Mouse (Mus musculus): ENCODE measurements around the gene Asb7. TPM values are rescaled to one million over a fixed set of nuclear protein-coding genes. Genes with fewer than 3 reads are reported as not detected.

Asb7 gene
- polyA plus RNA-seq, 1 experiment from 2014 or later: 6.0 TPM

- no peak for TF ChIP-seq CTCF (IDR thresholded peaks at IDR 0.05; ENCODE audit: low read depth)
- Histone ChIP-seq H3K36me3 (ENCODE audit: control insufficient read depth, insufficient read depth) (no peaks in the 10 kb centered on the region), H3K9ac (ENCODE audit: low read depth, low read length) (no peak overlapping the region), H3K4me2 (replicated peaks; ENCODE audit: low read depth) (no peak overlapping the region), H3K27me3 (replicated peaks; ENCODE audit: control insufficient read depth, insufficient read depth, low read length) (no peaks in the 10 kb centered on the region), H3K9me3 (ENCODE audit: control insufficient read depth) (no peaks in the 10 kb centered on the region), H3K4me1 (replicated peaks; ENCODE audit: control insufficient read depth, insufficient read depth, low read length) (peaks cover 5% of the 10 kb centered on the region; the same call in 1 of the 2 replicates), H3K27ac (ENCODE audit: low read depth, low read length) (no peak overlapping the region), H3K4me3 (ENCODE audit: low read depth, low read length) (no peak overlapping the region)
- peak; percentile 56 for ATAC-seq
These were observed 87.5 kb downstream of the Asb7 start for GRCm38 (mm10) chr7:66601846-66602245.

- peaks cover 5% of the 10 kb centered on the region; the same call in 1 of the 2 replicates for H3K4me1 ChIP-seq (replicated peaks; ENCODE audit: control insufficient read depth, insufficient read depth, low read length)
- H3K36me3 ChIP-seq (ENCODE audit: control insufficient read depth, insufficient read depth): no peaks in the 10 kb centered on the region
- no peaks in the 10 kb centered on the region for H3K27me3 ChIP-seq (replicated peaks; ENCODE audit: control insufficient read depth, insufficient read depth, low read length)
- no peak overlapping the region for H3K9ac ChIP-seq (ENCODE audit: low read depth, low read length)
- 22% methylated on average over 12 of the region's 12 CpGs for whole genome bisulfite sequencing
- peak overlapping the region; percentile 68 for H3K27ac ChIP-seq (ENCODE audit: low read depth, low read length)
- no peak for TF ChIP-seq CTCF (IDR thresholded peaks at IDR 0.05; ENCODE audit: low read depth)
- ATAC-seq: peak; percentile 81
- no peak overlapping the region for H3K4me2 ChIP-seq (replicated peaks; ENCODE audit: low read depth)
- H3K9me3 ChIP-seq (ENCODE audit: control insufficient read depth): no peaks in the 10 kb centered on the region
- H3K4me3 ChIP-seq (ENCODE audit: low read depth, low read length): no peak overlapping the region
These were observed 88.5 kb downstream of the Asb7 start for GRCm38 (mm10) chr7:66600622-66601610.

- peak overlapping the region; percentile 1; the same call in 1 of the 2 replicates for H3K27ac ChIP-seq (ENCODE audit: low read depth, low read length)
- no peaks in the 10 kb centered on the region for H3K36me3 ChIP-seq (ENCODE audit: control insufficient read depth, insufficient read depth)
- H3K4me1 ChIP-seq (replicated peaks; ENCODE audit: control insufficient read depth, insufficient read depth, low read length): peaks cover 5% of the 10 kb centered on the region; the same call in 1 of the 2 replicates
- H3K4me2 ChIP-seq (replicated peaks; ENCODE audit: low read depth): no peak overlapping the region
- H3K9ac ChIP-seq (ENCODE audit: low read depth, low read length): no peak overlapping the region
- ATAC-seq: no peak
- no peak overlapping the region for H3K4me3 ChIP-seq (ENCODE audit: low read depth, low read length)
- TF ChIP-seq CTCF (IDR thresholded peaks at IDR 0.05; ENCODE audit: low read depth): no peak
- WGBS: 56% methylated on average over 3 of the region's 3 CpGs
- no peaks in the 10 kb centered on the region for H3K27me3 ChIP-seq (replicated peaks; ENCODE audit: control insufficient read depth, insufficient read depth, low read length)
- no peaks in the 10 kb centered on the region for H3K9me3 ChIP-seq (ENCODE audit: control insufficient read depth)
These were observed 89.3 kb downstream of the Asb7 start for GRCm38 (mm10) chr7:66600126-66600525.

GRCm38 (mm10) chr7:66597900-66598299 is 91.5 kb downstream of the Asb7 start:
- H3K36me3 ChIP-seq (ENCODE audit: control insufficient read depth, insufficient read depth): no peaks in the 10 kb centered on the region
- no peak for ATAC-seq
- 81% methylated on average over 3 of the region's 3 CpGs for WGBS
- no peaks in the 10 kb centered on the region for H3K27me3 ChIP-seq (replicated peaks; ENCODE audit: control insufficient read depth, insufficient read depth, low read length)
- no peak overlapping the region for H3K9ac ChIP-seq (ENCODE audit: low read depth, low read length)
- TF ChIP-seq CTCF (IDR thresholded peaks at IDR 0.05; ENCODE audit: low read depth): no peak
- H3K4me2 ChIP-seq (replicated peaks; ENCODE audit: low read depth): no peak overlapping the region
- no peaks in the 10 kb centered on the region for H3K9me3 ChIP-seq (ENCODE audit: control insufficient read depth)
- H3K4me1 ChIP-seq (replicated peaks; ENCODE audit: control insufficient read depth, insufficient read depth, low read length): peaks cover 5% of the 10 kb centered on the region; the same call in 1 of the 2 replicates
- H3K4me3 ChIP-seq (ENCODE audit: low read depth, low read length): no peak overlapping the region
- H3K27ac ChIP-seq (ENCODE audit: low read depth, low read length): no peak overlapping the region

Other genes starting within 250 kb of the Asb7 start
- 4.5 and 4.8 TPM in 2 replicates for gene Lins1, start 293 bp upstream of the Asb7 start, polyA plus RNA-seq (2015; fragmentation: Nextera tagmentation; extraction: Ambion mirVana)
- 0.16 TPM in 2 replicates for gene Cers3, start 53.9 kb upstream of the Asb7 start, polyA plus RNA-seq (2015; fragmentation: Nextera tagmentation; extraction: Ambion mirVana)
- 1.6 and 1.8 TPM in 2 replicates for gene Adamts17, start 150.1 kb upstream of the Asb7 start, polyA plus RNA-seq (2015; fragmentation: Nextera tagmentation; extraction: Ambion mirVana)

Measured in intestine, postnatal 0 days (tissue).